Mouse (Mus musculus): ENCODE data around the gene Gpc3.

- TF ChIP-seq CTCF (IDR thresholded peaks at IDR 0.05; ENCODE audit: extremely low read depth, insufficient read depth, low read length) (no peak), POLR2A (IDR thresholded peaks at IDR 0.05; ENCODE audit: extremely low read depth, insufficient read depth, low read length) (no peak)
Observed at GRCm38 (mm10) chrX:52321791-52322190, 292.0 kb downstream of the Gpc3 start.

Data from cortical plate, adult 2 months (tissue).